Mouse (Mus musculus): ENCODE data around the gene 1700009N14Rik. TPM values are rescaled to one million over a fixed set of nuclear protein-coding genes. Genes with fewer than 3 reads are reported as not detected.

The 1700009N14Rik gene
- polyA plus RNA-seq (2012; rRNA removed): not detected in 2 replicates

GRCm38 (mm10) chr4:39450069-39450468 lies at the start of gene 1700009N14Rik:
Gene 1700009N14Rik (plus strand): TSS chr4:39450295.

